Mouse (Mus musculus) embryonic facial prominence, embryonic 15.5 days (tissue): ENCODE data around the gene 0610010K14Rik. TPM values are rescaled to one million over a fixed set of nuclear protein-coding genes. Genes with fewer than 3 reads are reported as not detected.
A peak's percentile ranks its signal among the peaks of the same experiment; 100 is the strongest.

Experiments
- ATAC-seq: fragments of 200-750 bp; cut with Nextera tagmentation; 2 replicates; pipeline ENCODE4 v1.8.0; 2017; ENCODE audit warnings: low read depth, moderate TSS enrichment; ENCODE audit not compliant: insufficient number of reproducible peaks, low FRiP score, low TSS enrichment
- H3K27ac ChIP-seq: fragments of 300-500 bp; sonication (generic); replicated peaks from 2 replicates; pipeline ENCODE4 v1.5.1; 2015; ENCODE audit warnings: mild to moderate bottlenecking, inconsistent platforms
- H3K27me3 ChIP-seq: fragments of 300-500 bp; sonication (generic); 2 replicates; pipeline ENCODE4 v1.6.1; 2015; ENCODE audit warnings: inconsistent platforms
- H3K36me3 ChIP-seq: fragments of 300-500 bp; sonication (generic); 2 replicates; pipeline ENCODE4 v1.6.1; 2015; ENCODE audit warnings: mild to moderate bottlenecking, inconsistent platforms
- H3K4me1 ChIP-seq: fragments of 300-500 bp; sonication (generic); 2 replicates; pipeline ENCODE4 v1.6.1; 2015; ENCODE audit warnings: inconsistent platforms
- H3K4me2 ChIP-seq: fragments of 300-500 bp; sonication (generic); replicated peaks from 2 replicates; pipeline ENCODE4 v1.6.1; 2015; ENCODE audit warnings: mild to moderate bottlenecking, inconsistent platforms
- H3K4me3 ChIP-seq: fragments of 300-500 bp; sonication (generic); replicated peaks from 2 replicates; pipeline ENCODE4 v1.5.1; 2015; ENCODE audit warnings: mild to moderate bottlenecking, inconsistent platforms
- H3K9ac ChIP-seq: fragments of 300-500 bp; sonication (generic); 2 replicates; pipeline ENCODE4 v1.6.1; 2015; ENCODE audit warnings: inconsistent platforms
- H3K9me3 ChIP-seq: fragments of 300-500 bp; sonication (generic); replicated peaks from 2 replicates; pipeline ENCODE4 v1.6.1; 2016; ENCODE audit warnings: inconsistent platforms
- WGBS: fragments of 180-500 bp; shearing (Covaris S2); methylation state at CpG from one replicate; pipeline ENCODE4 v1.1.7; 2015; 5-methylcytosine and 5-hydroxymethylcytosine counted together
- polyA plus RNA-seq: library from polyadenylated mRNA; unstranded; fragments of >200 nt; fragmentation: Nextera tagmentation; extraction: Ambion mirVana; gene quantifications from 2 replicates; pipeline ENCODE4 v1.2.1, GENCODE M21; 2015

The 0610010K14Rik gene
- polyA plus RNA-seq, 1 experiment from 2014 or later, result 177 TPM

DNA sequence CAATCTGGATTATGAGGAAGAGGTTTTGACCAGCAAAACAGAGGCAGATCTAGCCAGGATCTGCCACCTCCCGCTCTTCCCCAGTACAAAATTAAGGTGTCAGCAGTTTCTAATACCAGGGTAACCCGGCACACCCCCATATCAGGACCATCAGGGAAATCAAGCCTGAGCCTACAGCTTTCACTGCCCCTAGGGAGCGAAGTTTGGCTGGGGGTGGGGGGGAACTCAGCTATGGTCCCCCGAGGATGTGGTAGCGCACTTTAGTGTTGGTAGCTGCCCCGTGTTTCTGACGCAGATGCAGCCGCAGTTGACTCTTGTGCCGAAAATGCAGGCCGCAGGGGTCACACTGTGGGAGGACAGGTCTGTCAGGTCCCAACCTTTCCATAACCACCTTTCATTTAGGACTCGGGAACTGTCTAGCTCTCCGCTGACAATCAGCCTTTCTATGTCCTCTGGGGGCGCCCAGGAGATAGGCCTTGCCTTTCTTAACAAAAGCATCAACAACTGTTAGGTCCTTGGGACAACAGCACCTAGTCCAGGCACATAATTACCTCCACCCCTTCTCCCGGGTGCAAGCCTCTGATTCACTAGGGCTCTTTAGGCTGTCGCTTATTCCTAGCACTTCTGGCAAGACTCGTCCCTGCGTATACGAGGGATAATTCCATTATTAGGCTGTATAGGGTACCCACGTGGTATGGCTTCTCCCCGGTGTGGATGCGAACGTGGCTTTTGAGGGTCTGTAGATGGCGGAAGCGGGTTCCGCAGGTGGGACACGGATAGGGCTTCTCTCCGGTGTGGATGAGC is 11.7 kb downstream of the 0610010K14Rik start:
- Histone ChIP-seq H3K4me3 (peak overlapping the region; percentile 34), H3K4me2 (peak overlapping the region; percentile 51), H3K9ac (no peak overlapping the region), H3K9me3 (no peaks in the 10 kb centered on the region), H3K36me3 (no peaks in the 10 kb centered on the region), H3K27me3 (peaks cover 70% of the 10 kb centered on the region), H3K27ac (no peak overlapping the region), H3K4me1 (peaks cover 44% of the 10 kb centered on the region)
- ATAC-seq, result no peak
- 16% methylated on average over 27 of the region's 27 CpGs for WGBS

DNA sequence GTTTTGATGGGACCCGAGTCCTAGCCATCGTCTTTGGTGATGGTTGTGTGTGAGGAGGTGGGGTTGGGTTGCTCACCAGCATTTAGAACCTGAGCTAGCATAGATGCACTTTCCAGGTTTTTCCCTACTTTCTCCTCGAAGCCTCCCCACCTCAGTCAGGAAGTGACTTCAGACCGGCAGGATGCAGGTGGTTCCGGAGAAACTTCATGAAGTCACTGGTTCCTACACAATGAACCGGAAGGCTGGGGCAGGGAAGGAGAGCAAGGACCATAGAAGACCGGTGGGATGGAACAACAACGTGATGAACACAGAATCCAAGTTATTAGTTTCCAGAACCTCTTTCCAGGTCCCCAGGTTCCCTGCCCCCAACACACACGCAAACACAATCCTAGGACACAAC is 14.0 kb downstream of the 0610010K14Rik start:
- Histone ChIP-seq H3K27me3 (peaks cover 49% of the 10 kb centered on the region), H3K27ac (no peak overlapping the region)

DNA sequence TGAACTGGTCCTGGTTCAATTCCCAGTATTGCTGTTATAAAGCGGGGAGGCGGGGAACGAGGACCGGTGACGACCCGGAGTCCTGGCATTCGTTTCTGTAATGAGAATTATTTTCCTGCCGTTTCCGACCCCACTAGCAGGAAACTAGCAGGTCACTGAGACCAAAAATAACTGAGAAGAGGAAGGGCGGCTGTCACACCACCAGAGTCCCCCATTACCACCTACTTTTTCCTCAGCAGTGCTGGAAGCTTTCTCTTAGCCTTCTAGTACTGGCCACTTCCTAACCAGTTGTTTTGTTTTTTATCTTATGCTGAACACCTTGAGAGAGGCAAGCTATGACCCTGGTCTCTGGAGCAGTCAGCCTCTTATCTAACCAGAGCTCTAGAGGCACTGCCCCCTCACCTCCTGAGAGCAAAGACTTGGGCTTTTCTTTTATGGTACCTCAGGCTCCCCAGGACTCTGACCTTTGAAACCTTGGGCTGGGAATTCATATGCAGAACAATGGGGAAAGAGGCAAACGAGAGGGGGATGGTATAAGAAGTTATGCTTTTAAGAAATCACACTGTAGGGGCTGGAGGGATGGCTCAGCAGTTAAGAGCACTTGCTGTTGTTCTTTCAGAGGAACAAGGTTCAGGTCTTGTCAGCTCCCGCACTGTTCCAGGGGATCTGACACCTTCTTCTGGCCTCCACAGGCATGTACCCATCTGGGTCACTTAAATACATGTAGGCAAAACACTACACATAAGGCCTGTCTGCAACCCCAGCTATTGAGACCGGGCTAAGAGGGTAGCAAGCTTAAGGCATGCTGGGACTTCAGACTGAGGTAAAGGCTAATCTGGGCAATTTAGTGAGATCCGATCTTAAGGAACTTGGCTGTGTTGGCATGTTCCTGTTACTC is 15.9 kb downstream of the 0610010K14Rik start:
- H3K27ac ChIP-seq, result peak overlapping the region; percentile 87
- peak overlapping the region; percentile 51 for H3K4me3 ChIP-seq
- peak overlapping the region; percentile 76 for H3K4me2 ChIP-seq
- H3K27me3 ChIP-seq, result peaks cover 37% of the 10 kb centered on the region
- H3K4me1 ChIP-seq, result peaks cover 37% of the 10 kb centered on the region
- ATAC-seq, result no peak
- peak overlapping the region; percentile 35 for H3K9ac ChIP-seq
- H3K9me3 ChIP-seq, result no peaks in the 10 kb centered on the region
- 0 out of 2 replicates have a peak, but pooled peaks cover 7% of the 10 kb centered on the region for H3K36me3 ChIP-seq
- 9% methylated on average over 14 of the region's 14 CpGs for WGBS

More for the DNA sequence above, 14.0 kb downstream of the 0610010K14Rik start:
- WGBS, result 76% methylated on average over 9 of the region's 9 CpGs
- no peak overlapping the region for H3K9ac ChIP-seq
- no peaks in the 10 kb centered on the region for H3K36me3 ChIP-seq
- H3K4me2 ChIP-seq, result no peak overlapping the region
- peaks cover 40% of the 10 kb centered on the region for H3K4me1 ChIP-seq
- H3K9me3 ChIP-seq, result no peaks in the 10 kb centered on the region
- no peak for ATAC-seq
- H3K4me3 ChIP-seq, result no peak overlapping the region

DNA sequence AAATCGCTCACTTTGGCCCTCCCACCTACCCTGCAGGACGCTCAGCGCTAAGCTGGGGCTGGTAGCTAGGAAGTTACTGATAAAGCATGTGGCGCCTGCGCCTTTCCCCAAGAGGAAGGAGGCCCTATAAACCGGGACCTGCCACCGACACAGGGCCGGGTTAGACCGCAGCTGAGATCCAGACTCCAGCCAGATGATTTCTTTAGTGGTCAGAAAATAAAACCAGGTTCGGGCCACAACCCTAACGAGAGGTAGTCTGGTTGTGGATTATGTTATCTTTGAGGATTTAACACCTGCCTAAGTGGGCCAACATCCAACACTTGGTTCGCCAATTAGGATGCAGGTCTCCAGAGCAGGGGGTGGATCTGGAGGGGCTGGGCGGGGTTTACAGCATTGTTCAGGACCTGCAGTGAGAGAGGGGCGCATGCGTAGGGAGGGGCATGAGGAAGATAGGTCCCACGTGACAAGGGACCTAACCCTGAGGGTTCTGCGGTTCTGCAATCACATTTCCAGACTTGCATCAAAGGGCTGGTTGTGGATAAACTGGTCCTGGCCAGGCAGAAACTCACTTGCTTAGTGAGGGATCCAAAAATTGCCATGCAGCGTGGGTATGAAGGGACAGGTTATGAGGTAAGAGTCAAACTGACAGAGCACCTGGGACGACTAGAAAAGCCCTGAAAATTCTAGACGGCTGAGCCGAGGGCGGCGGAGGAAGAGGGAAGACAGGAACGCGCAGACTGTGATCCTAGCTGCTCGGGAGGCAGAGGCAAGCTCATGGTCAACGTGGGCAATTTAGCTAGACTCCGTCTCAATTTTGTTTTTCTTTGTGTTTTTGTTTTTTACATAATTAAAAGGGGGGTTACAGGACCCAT is 16.7 kb downstream of the 0610010K14Rik start, which contains the start of gene Slc16a13:
TSS of gene Slc16a13 (minus strand) at position 334 of the 872 bp plus-strand sequence.
- Histone ChIP-seq H3K4me2 (peak within 1 kb of the TSS; percentile 76), H3K4me1 (peaks cover 28% of the 10 kb centered on the region), H3K27me3 (peaks cover 37% of the 10 kb centered on the region), H3K4me3 (peak within 1 kb of the TSS; percentile 51), H3K36me3 (0 out of 2 replicates have a peak, but pooled peaks cover 8% of the 10 kb centered on the region), H3K27ac (peak within 1 kb of the TSS; percentile 87), H3K9ac (peak within 1 kb of the TSS; percentile 41), H3K9me3 (no peaks in the 10 kb centered on the region)
- peak; percentile 90 for ATAC-seq
- WGBS, result under 1% methylated on average over 28 of the region's 28 CpGs

DNA sequence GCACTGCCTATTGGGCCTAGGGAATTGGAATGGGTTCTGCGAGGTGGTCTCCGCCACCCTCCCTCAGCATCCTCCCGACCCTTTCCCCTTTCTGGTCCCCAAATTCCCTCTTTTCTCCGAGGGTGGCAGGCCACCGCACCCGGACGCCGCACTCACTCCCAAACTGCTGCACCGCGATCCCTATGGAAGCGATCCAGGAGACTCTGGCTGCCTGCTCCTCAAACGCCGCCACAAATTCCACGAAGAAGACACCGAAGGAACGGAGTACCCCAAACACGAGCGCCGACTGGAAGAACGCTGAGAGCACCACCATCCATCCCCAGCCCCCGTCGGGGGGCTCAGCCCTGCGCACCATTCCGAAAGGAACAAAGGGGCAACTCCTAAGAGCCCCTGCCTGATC is 17.4 kb downstream of the 0610010K14Rik start:
- H3K4me2 ChIP-seq, result peak overlapping the region; percentile 76
- peaks cover 38% of the 10 kb centered on the region for H3K27me3 ChIP-seq
- H3K9ac ChIP-seq, result peak overlapping the region; percentile 41
- H3K36me3 ChIP-seq, result 0 out of 2 replicates have a peak, but pooled peaks cover 8% of the 10 kb centered on the region
- H3K4me1 ChIP-seq, result peaks cover 30% of the 10 kb centered on the region
- H3K9me3 ChIP-seq, result no peaks in the 10 kb centered on the region
- 2% methylated on average over 24 of the region's 24 CpGs for WGBS
- H3K27ac ChIP-seq, result peak overlapping the region; percentile 87
- peak overlapping the region; percentile 51 for H3K4me3 ChIP-seq
- no peak for ATAC-seq

DNA sequence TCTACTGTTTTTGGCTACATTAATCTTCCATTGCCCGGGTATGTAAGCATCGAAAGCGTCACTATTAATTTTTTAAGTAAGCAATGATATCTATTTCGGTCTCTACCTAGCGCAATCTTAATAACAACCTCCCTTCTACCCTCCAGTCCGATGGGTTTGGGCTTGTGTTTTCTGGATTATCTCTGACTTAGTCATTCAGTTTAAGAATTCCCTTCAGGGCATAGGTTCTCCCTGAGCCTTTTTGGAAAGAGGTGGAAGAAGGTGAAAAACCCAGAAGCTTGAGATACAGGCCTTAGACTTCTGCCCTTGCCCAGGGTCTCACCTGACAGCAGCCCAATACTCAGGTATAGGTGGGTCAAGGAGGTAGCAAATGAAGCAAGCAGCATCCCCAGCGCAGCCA is 17.8 kb downstream of the 0610010K14Rik start:
- peak overlapping the region; percentile 87; the same call in 1 of the 2 replicates for H3K27ac ChIP-seq
- no peaks in the 10 kb centered on the region for H3K9me3 ChIP-seq
- H3K4me3 ChIP-seq, result peak overlapping the region; percentile 51
- peaks cover 38% of the 10 kb centered on the region for H3K27me3 ChIP-seq
- H3K36me3 ChIP-seq, result 0 out of 2 replicates have a peak, but pooled peaks cover 8% of the 10 kb centered on the region
- H3K4me2 ChIP-seq, result peak overlapping the region; percentile 76
- peaks cover 34% of the 10 kb centered on the region for H3K4me1 ChIP-seq
- no peak for ATAC-seq
- 43% methylated on average over 7 of the region's 7 CpGs for WGBS
- peak overlapping the region; percentile 41; the same call in 1 of the 2 replicates for H3K9ac ChIP-seq

DNA sequence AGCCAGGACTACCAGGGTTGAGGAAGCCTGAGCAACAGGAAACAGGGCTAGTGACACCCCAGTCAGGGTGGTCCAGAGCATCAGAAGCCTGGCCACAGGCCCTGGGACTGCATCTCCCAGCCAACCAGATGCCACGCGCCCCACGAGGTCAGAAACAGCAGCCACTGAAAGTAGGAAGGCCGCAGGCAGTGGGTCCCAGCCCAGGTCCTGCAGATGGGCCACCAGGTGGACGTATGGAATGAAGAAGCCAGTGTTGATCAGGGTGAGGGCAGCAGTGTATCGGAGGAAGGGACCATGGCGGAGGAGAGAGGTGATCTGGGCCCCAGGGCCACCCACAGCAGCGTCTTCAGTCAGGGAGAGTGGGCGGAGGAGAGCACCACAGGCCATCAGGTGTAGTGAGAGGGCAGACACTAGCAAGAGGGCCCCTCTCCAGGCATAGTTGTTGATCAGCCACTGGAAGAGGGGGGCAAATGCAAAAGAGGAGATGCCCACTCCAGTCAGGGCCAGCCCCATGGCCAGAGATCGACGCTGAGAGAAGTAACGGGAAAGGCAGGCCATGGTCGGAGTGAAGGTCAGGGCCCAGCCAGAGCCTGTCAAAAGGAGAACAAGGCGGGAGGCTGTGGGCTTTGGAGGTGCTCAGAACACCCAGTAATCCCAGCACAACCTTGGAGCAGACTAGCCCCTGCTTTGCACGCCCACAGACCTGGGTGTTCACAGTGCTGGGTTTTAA is 18.8 kb downstream of the 0610010K14Rik start:
- no peaks in the 10 kb centered on the region for H3K9me3 ChIP-seq
- H3K27ac ChIP-seq, result no peak overlapping the region
- H3K36me3 ChIP-seq, result 0 out of 2 replicates have a peak, but pooled peaks cover 8% of the 10 kb centered on the region
- H3K27me3 ChIP-seq, result peaks cover 39% of the 10 kb centered on the region
- no peak overlapping the region for H3K9ac ChIP-seq
- H3K4me1 ChIP-seq, result peaks cover 44% of the 10 kb centered on the region
- peak overlapping the region; percentile 51 for H3K4me3 ChIP-seq
- WGBS, result 87% methylated on average over 15 of the region's 15 CpGs
- ATAC-seq, result no peak
- peak overlapping the region; percentile 76 for H3K4me2 ChIP-seq

DNA sequence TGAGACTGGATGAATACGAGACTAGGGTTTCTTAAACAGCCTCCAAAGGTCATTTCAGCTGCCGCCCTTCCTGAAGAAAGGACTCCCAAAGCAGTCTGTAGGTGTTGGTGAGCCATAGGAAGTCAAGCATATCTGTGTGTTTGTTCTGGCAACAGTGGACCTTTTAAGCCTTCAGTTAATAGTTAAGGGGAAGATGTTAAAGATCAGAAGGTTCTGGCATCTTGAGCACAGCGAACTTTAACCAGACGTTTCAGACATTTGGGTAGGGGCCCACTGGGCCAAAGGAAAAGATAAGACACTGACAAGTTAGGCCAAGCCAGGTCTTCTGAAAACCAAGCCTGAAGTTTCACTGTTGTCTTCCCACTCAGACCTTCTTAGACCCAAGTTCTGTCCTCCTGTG is 19.7 kb downstream of the 0610010K14Rik start:
- no peak overlapping the region for H3K4me2 ChIP-seq
- H3K9me3 ChIP-seq, result no peaks in the 10 kb centered on the region
- 0 out of 2 replicates have a peak, but pooled peaks cover 8% of the 10 kb centered on the region for H3K36me3 ChIP-seq
- WGBS, result 80% methylated on average over 4 of the region's 4 CpGs
- ATAC-seq, result no peak
- H3K27me3 ChIP-seq, result peaks cover 45% of the 10 kb centered on the region
- no peak overlapping the region for H3K9ac ChIP-seq
- H3K27ac ChIP-seq, result no peak overlapping the region
- peaks cover 48% of the 10 kb centered on the region for H3K4me1 ChIP-seq
- no peak overlapping the region for H3K4me3 ChIP-seq

DNA sequence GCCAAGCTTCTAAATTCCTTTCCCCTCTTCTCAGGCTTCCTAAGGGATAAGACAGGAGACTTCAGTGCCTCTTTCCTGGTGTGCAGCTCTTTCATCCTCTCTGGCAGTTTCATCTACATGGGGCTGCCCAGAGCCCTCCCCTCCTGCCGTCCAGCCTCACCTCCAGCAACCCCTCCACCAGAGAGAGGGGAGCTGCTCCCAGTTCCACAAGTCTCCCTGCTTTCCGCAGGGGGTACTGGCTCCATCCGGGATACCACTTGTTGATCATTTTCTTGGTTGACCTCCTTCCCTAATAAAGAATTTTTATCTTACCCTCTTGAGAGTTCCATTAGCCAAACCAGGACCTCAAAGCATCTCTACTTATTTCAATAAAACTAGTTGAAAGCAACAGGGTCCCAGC is 21.6 kb downstream of the 0610010K14Rik start:
- Histone ChIP-seq H3K27ac (no peak overlapping the region), H3K4me1 (peaks cover 41% of the 10 kb centered on the region), H3K4me2 (no peak overlapping the region), H3K27me3 (peaks cover 58% of the 10 kb centered on the region), H3K36me3 (0 out of 2 replicates have a peak, but pooled peaks cover 8% of the 10 kb centered on the region), H3K9me3 (no peaks in the 10 kb centered on the region), H3K4me3 (no peak overlapping the region), H3K9ac (no peak overlapping the region)
- no peak for ATAC-seq
- WGBS, result 65% methylated on average over 3 of the region's 3 CpGs

DNA sequence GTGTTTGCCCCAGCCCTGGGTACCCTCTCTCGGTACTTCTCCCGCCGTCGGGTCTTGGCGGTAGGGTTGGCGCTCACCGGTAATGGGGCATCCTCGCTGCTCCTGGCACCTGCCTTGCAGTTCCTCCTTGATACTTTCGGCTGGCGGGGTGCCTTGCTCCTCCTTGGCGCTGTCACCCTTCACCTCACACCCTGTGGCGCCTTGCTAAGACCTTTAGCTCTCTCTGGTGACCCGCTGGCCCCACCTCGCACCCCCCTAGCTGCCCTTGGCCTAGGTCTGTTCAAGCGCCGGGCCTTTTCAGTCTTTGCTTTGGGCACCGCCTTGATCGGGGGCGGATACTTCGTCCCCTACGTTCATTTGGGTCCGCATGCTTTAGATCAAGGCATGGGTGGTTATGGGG is 22.4 kb downstream of the 0610010K14Rik start:
- H3K36me3 ChIP-seq, result 0 out of 2 replicates have a peak, but pooled peaks cover 8% of the 10 kb centered on the region
- peaks cover 58% of the 10 kb centered on the region for H3K27me3 ChIP-seq
- no peak for ATAC-seq
- H3K9me3 ChIP-seq, result no peaks in the 10 kb centered on the region
- peak overlapping the region; percentile 40; the same call in 1 of the 2 replicates for H3K4me3 ChIP-seq
- WGBS, result 11% methylated on average over 22 of the region's 22 CpGs
- no peak overlapping the region for H3K27ac ChIP-seq
- peaks cover 37% of the 10 kb centered on the region for H3K4me1 ChIP-seq
- H3K9ac ChIP-seq, result no peak overlapping the region
- H3K4me2 ChIP-seq, result no peak overlapping the region
